Mouse (Mus musculus) forebrain, embryonic 11.5 days (tissue): ENCODE results near the gene Hist1h4i. TPM values are rescaled to one million over a fixed set of nuclear protein-coding genes. Genes with fewer than 3 reads are reported as not detected.
A peak's percentile ranks its signal among the peaks of the same experiment; 100 is the strongest.
"Not testable (repeated sequence)": the region's sequence is repeated elsewhere in the genome, so short reads cannot be mapped to it uniquely, and the experiment has no call there.

Experiments
- ATAC-seq: fragments of 200-750 bp; cut with Nextera tagmentation; replicated peaks from 2 replicates; pipeline ENCODE4 v1.8.0; 2017; ENCODE audit warnings: moderate TSS enrichment; ENCODE audit not compliant: low FRiP score
- DNase-seq: peaks from one replicate; pipeline ENCODE4 v3.0.0-alpha.2; 2017; ENCODE audit warnings: low spot score
- H3K27ac ChIP-seq: fragments of 300-500 bp; sonication (generic); 2 replicates; pipeline ENCODE4 v1.5.1; 2014; ENCODE audit warnings: low read depth, low read length
- H3K27me3 ChIP-seq: fragments of 300-500 bp; sonication (generic); 2 replicates; pipeline ENCODE4 v1.6.1; 2014; ENCODE audit warnings: mild to moderate bottlenecking, low read length, mixed read lengths; ENCODE audit not compliant: control insufficient read depth, insufficient read depth
- H3K36me3 ChIP-seq: fragments of 300-500 bp; sonication (generic); 2 replicates; pipeline ENCODE4 v1.6.1; 2014; ENCODE audit warnings: mild to moderate bottlenecking, low read length, moderate library complexity, mixed read lengths; ENCODE audit not compliant: control insufficient read depth, insufficient read depth
- H3K4me1 ChIP-seq: fragments of 300-500 bp; sonication (generic); replicated peaks from 2 replicates; pipeline ENCODE4 v1.6.1; 2014; ENCODE audit warnings: low read length, mixed read lengths; ENCODE audit not compliant: control insufficient read depth, insufficient read depth
- H3K4me2 ChIP-seq: fragments of 300-500 bp; sonication (generic); 2 replicates; pipeline ENCODE4 v1.6.1; 2014; ENCODE audit warnings: low read depth, mild to moderate bottlenecking, low read length, moderate library complexity, mixed read lengths; ENCODE audit not compliant: severe bottlenecking
- H3K4me3 ChIP-seq: fragments of 300-500 bp; sonication (generic); 2 replicates; pipeline ENCODE4 v1.5.1; 2014; ENCODE audit warnings: low read depth, low read length
- H3K9ac ChIP-seq: fragments of 300-500 bp; sonication (generic); 2 replicates; pipeline ENCODE4 v1.6.1; 2014; ENCODE audit warnings: low read length
- H3K9me3 ChIP-seq: fragments of 300-500 bp; sonication (generic); 2 replicates; pipeline ENCODE4 v1.6.1; 2016; ENCODE audit warnings: low read length, mixed read lengths; ENCODE audit not compliant: control insufficient read depth
- WGBS: fragments of 180-500 bp; shearing (Covaris S2); extraction: QIAGEN DNeasy Blood & Tissue Kit; methylation state at CpG from one replicate; pipeline ENCODE4 v1.1.7; 2014; 5-methylcytosine and 5-hydroxymethylcytosine counted together
- polyA plus RNA-seq: library from polyadenylated mRNA; unstranded; fragments of >200 nt; fragmentation: Nextera tagmentation; extraction: Ambion mirVana; gene quantifications from 2 replicates; pipeline ENCODE4 v1.2.1, GENCODE M21; 2014

The Hist1h4i gene
- polyA plus RNA-seq, 1 experiment from 2014 or later = 52.1 TPM

DNA sequence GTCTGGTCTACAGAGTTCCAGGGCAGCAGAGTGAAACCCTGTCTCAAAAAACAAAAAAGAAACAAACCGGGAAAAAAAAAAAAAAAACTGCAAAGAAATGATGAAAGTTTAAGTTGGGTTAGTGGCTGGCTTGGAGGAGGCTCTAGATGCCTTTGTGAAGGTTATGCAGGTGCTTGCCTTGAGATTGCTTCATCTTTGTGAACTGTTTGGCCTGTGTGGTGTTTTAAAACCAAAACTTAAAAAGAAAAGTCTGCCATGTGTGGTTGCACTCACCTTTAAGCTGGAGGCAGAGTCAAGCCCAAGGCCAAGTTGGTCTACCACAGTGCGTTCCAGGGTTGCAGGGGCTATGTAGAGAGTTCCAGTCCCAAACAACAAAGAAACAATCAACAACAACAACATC, 7.9 kb upstream of the Hist1h4i start:
- Histone ChIP-seq H3K9ac (no peak overlapping the region), H3K36me3 (no peaks in the 10 kb centered on the region), H3K9me3 (no peaks in the 10 kb centered on the region), H3K4me1 (0 out of 2 replicates have a peak, but pooled peaks cover 2% of the 10 kb centered on the region), H3K4me3 (no peak overlapping the region), H3K4me2 (no peak overlapping the region), H3K27ac (no peak overlapping the region), H3K27me3 (no peaks in the 10 kb centered on the region)
- WGBS = 85% methylated on average over 2 of the region's 2 CpGs
- DNase-seq = no peak
- no peak for ATAC-seq

DNA sequence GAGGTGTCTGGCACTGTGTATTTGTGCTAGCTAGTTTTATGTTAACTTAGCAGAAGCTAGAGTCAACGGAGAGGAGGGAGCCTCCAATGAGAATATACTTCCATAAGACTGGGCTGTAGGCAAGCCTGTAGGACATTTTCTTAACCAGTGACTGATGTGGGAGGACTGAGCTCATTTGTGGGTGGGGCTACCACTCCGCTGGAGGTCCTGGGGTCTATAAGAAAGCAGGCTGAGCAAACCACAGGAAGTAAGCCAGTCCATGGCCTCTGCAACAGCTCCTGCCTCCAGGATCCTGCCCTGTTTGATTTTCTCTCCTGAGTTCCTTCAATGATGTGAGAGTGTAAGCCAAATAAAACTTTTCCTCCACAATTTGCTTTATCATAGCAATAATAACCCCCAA, 4.1 kb upstream of the Hist1h4i start:
- H3K9me3 ChIP-seq = no peaks in the 10 kb centered on the region
- H3K27ac ChIP-seq = no peak overlapping the region
- WGBS = 61% methylated on average over 2 of the region's 2 CpGs
- no peak for DNase-seq
- ATAC-seq = no peak
- no peaks in the 10 kb centered on the region for H3K27me3 ChIP-seq
- no peak overlapping the region for H3K4me3 ChIP-seq
- H3K9ac ChIP-seq = no peak overlapping the region
- H3K36me3 ChIP-seq = no peaks in the 10 kb centered on the region
- H3K4me1 ChIP-seq = peaks cover 2% of the 10 kb centered on the region; the same call in 1 of the 2 replicates
- no peak overlapping the region for H3K4me2 ChIP-seq

DNA sequence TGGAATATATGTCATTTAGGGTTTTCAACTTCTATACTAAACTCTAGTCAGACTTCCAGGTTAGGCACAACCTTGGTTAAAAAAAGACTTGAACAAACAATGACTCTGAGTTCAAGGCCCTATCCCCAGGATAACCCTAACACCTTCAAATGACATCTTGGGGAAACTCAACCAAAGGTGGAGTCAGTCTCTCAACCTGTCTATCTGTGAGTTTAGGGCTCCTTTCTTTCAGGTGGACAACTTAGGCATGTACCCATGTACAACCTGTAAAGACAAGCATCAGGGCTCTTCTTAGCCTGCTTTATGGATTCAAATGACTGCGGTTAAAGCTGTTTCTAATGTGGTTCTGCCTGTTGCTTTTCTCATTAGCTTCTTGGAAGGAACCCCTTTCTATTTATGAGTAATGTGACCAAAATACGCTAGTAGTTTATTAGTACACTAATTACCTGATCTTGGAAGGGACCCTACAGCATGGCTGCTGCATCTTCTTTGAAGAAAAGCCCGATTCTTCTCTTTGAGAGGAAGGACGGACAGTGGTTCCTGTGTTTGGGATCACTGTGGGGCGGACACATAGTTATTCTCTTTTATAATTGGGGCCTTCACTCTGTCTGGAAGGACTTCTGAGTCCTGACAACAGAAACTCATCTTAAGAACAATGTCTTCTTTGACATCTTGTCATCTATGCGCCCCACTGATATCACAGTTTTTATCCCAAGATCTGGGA, 3.4 kb upstream of the Hist1h4i start:
- peak overlapping the region; percentile 29; the same call in 1 of the 2 replicates for H3K4me2 ChIP-seq
- ATAC-seq = no peak
- peak overlapping the region; percentile 83; the same call in 1 of the 2 replicates for H3K27ac ChIP-seq
- no peaks in the 10 kb centered on the region for H3K27me3 ChIP-seq
- peaks cover under 1% of the 10 kb centered on the region; the same call in 1 of the 2 replicates for H3K4me1 ChIP-seq
- no peak overlapping the region for H3K9ac ChIP-seq
- no peaks in the 10 kb centered on the region for H3K36me3 ChIP-seq
- H3K4me3 ChIP-seq = no peak overlapping the region
- WGBS = 84% methylated on average over 6 of the region's 6 CpGs
- no peak for DNase-seq
- no peaks in the 10 kb centered on the region for H3K9me3 ChIP-seq

DNA sequence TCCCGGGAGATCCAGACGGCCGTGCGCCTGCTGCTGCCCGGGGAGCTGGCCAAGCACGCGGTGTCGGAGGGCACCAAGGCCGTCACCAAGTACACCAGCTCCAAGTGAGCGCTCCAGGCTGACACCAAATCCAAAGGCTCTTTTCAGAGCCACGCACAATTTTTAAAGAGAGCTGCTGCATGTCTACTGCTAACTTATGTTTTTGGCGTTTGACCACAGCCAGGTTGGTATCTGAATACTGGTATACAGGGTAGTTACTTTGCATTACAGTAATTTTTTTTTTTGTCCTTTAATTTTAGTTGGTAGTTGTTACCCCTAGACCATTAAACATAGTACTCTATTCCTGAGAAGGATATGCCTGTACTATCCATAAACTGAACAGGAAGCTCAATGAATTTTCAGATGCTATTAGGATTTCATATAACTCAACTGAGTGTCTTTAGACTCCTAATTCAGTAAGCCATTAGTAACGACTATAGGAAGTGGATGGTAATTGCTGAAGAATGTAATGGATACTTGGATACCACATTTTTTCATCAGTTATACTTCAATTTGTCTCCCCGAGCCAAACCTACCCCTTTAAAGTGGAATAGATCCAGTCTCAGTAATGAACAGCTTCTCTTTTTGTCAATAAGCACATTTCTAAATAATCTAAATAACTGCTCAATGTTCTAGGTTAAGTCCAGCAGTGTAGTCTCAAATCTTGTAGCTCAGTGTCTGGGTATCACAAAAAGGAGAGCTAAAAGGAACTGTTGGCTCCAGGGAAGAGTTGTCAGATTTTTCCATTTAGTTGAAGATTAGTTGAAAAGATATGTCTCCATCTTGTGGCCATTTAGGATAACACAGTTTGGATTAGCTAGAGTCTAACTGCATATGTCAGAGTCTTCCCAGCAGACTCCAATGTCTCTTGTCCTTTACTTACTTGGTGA, 2.6 kb upstream of the Hist1h4i start:
- DNase-seq (peak; percentile 60), ATAC-seq (peak; percentile 13)
- Histone ChIP-seq H3K9me3 (no peaks in the 10 kb centered on the region), H3K4me3 (peak overlapping the region; percentile 35), H3K27ac (peak overlapping the region; percentile 83), H3K36me3 (no peaks in the 10 kb centered on the region), H3K27me3 (no peaks in the 10 kb centered on the region), H3K4me1 (no peaks in the 10 kb centered on the region; the same call in 1 of the 2 replicates), H3K4me2 (peak overlapping the region; percentile 43), H3K9ac (peak overlapping the region; percentile 62)
- WGBS = 1% methylated on average over 10 of the region's 14 CpGs

DNA sequence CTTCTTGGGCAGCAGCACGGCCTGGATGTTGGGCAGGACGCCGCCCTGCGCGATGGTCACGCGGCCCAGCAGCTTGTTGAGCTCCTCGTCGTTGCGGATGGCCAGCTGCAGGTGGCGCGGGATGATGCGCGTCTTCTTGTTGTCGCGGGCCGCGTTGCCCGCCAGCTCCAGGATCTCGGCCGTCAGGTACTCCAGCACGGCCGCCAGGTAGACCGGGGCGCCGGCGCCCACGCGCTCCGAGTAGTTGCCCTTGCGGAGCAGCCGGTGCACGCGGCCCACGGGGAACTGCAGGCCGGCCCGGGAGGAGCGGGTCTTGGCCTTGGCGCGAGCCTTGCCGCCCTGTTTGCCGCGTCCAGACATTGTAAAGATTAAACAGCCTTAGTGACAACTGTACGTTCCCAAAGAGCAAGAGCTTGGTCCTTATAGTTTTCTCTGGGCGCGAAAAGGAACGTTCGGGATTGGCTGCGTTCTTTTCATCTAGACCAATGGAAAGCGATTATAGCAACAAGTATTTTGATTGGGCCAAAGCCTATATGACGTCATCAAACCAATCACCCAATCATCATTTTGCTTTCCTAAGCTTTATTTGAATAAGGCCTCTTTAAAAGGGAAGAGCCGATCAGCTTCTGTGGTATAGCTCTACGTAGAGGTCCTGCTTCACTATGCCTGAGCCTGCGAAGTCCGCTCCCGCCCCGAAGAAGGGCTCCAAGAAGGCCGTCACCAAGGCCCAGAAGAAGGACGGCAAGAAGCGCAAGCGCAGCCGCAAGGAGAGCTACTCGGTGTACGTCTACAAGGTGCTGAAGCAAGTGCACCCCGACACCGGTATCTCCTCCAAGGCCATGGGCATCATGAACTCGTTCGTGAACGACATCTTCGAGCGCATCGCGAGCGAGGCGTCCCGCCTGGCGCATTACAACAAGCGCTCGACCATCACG, 1.7 kb upstream of the Hist1h4i start, which contains the start of the genes Hist1h2ag and Hist1h2bj:
Hist1h2ag (minus strand) TSS at position 377 of the 935 bp plus-strand sequence.
Hist1h2bj (plus strand) TSS at position 647 of the 935 bp plus-strand sequence.
- not testable (repeated sequence) for H3K36me3 ChIP-seq, H3K27me3 ChIP-seq, H3K4me1 ChIP-seq, H3K9me3 ChIP-seq
- peak within 1 kb of the TSS; percentile 74 for H3K4me2 ChIP-seq
- peak within 1 kb of the TSS; percentile 99 for H3K27ac ChIP-seq
- peak; percentile 91 for ATAC-seq
- peak within 1 kb of the TSS; percentile 62 for H3K9ac ChIP-seq
- WGBS = under 1% methylated on average over 29 of the region's 80 CpGs
- peak within 1 kb of the TSS; percentile 42 for H3K4me3 ChIP-seq
- DNase-seq = peak; percentile 85

DNA sequence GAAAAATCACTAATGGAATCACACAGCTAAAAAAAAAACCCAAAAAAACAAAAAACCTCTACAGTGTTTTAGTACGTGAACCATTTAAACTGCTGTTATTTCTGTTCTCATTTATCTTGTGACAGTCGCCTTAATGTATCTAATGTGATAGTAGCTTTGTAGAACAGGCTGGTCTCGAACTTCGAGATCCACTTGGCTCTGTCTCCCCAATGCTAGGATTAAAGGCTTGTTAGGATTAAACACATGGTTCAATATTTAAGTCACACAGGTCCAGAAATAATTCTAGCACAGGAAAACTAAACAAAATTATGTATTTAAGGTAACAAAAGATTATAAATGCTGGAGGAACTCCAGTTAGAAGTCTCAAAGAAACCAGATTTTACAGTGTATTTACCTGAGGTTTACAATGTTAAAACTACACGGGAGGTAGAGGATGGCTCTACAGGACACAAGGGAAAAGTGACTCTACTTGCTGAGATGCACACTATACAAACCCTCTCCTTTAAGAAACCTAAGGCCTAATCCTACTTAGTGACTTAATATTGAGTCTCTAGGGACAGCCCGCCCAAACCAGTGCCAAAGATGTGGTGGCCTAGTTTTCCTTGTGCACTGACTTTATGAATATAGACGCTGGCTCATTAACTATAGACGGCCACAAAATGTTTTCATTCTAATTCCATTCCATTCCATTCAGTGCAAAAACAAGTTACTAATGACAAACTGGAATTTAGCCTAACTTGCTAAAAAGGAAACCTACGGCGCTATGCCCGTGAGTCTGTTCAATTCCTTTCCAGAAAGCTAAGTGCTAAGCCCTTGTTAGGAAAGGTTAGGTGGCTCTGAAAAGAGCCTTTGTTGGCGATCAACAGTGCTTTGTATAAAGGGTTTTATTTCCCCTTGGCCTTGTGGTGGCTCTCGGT, 747 bp upstream of the Hist1h4i start:
- Histone ChIP-seq H3K27me3 (no peaks in the 10 kb centered on the region), H3K4me3 (peak overlapping the region; percentile 42), H3K4me2 (peak overlapping the region; percentile 74), H3K27ac (peak overlapping the region; percentile 99), H3K9me3 (no peaks in the 10 kb centered on the region), H3K9ac (peak overlapping the region; percentile 60), H3K36me3 (no peaks in the 10 kb centered on the region), H3K4me1 (no peaks in the 10 kb centered on the region; the same call in 1 of the 2 replicates)
- ATAC-seq (no peak), DNase-seq (peak; percentile 60)
- WGBS = 2% methylated on average over 13 of the region's 13 CpGs

DNA sequence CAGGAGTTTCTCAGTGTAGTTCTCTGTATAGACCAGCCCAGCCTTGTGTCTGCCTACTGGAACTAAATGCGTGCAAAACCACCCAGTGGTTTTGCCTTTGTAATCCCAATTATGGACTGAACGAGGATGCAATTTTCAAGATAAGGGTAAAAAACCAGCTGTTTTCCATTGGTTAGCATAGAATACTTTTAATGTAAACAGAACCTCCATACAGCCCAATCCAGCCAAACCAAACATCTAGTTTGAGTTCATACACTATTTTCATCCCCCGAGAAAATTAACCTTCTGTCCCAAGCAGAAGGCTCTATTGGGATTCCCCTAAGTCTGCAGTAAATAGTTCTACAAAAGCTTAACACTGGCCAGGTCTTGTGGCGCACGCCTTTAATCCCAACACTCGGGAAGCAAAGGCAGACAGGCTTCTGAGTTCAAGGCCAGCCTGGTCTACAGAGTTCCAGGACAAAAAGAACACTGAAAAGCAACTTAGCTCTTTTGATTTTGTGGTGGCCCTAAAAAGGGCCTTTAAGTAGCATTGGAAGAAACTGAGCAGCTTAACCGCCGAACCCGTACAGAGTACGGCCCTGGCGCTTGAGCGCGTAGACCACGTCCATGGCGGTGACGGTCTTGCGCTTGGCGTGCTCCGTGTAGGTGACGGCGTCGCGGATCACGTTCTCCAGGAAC, 559 bp downstream of the Hist1h4i start:
- no peaks in the 10 kb centered on the region for H3K27me3 ChIP-seq
- H3K27ac ChIP-seq = peak overlapping the region; percentile 99
- H3K9ac ChIP-seq = peak overlapping the region; percentile 76
- no peaks in the 10 kb centered on the region for H3K9me3 ChIP-seq
- peak overlapping the region; percentile 74 for H3K4me2 ChIP-seq
- WGBS = under 1% methylated on average over 20 of the region's 24 CpGs
- no peaks in the 10 kb centered on the region for H3K36me3 ChIP-seq
- peak; percentile 25 for ATAC-seq
- DNase-seq = peak; percentile 74
- H3K4me1 ChIP-seq = no peaks in the 10 kb centered on the region; the same call in 1 of the 2 replicates
- peak overlapping the region; percentile 42 for H3K4me3 ChIP-seq
